Mouse (Mus musculus) kidney, adult 2 months (tissue): ENCODE measurements around the gene Dzip1l. TPM values are rescaled to one million over a fixed set of nuclear protein-coding genes. Genes with fewer than 3 reads are reported as not detected.
A peak's percentile ranks its signal among the peaks of the same experiment; 100 is the strongest.

Source experiments
- DNase-seq: peaks from one replicate; pipeline ENCODE4 v3.0.0; 2021
- H3K27ac ChIP-seq: fragments of 200-500 bp; 2 replicates; pipeline ENCODE4 v1.5.1; 2012; ENCODE audit warnings: low read depth, low read length, control low read depth, inconsistent platforms; ENCODE audit not compliant: insufficient read depth
- H3K27me3 ChIP-seq: fragments of 200-500 bp; replicated peaks from 2 replicates; pipeline ENCODE4 v1.6.1; 2012; ENCODE audit warnings: mild to moderate bottlenecking, moderate library complexity, low read length, inconsistent platforms; ENCODE audit not compliant: control insufficient read depth, insufficient read depth
- H3K36me3 ChIP-seq: fragments of 200-500 bp; 2 replicates; pipeline ENCODE4 v1.6.1; 2012; ENCODE audit warnings: mild to moderate bottlenecking, moderate library complexity, low read length, inconsistent platforms; ENCODE audit not compliant: control insufficient read depth, insufficient read depth
- H3K4me1 ChIP-seq: fragments of 200-500 bp; 2 replicates; pipeline ENCODE4 v1.6.1; 2011; ENCODE audit warnings: low read length; ENCODE audit not compliant: control insufficient read depth, insufficient read depth
- H3K4me3 ChIP-seq: fragments of 200-500 bp; 2 replicates; pipeline ENCODE4 v1.5.1; 2011; ENCODE audit warnings: mild to moderate bottlenecking, low read depth, low read length, control low read depth; ENCODE audit not compliant: insufficient read depth
- CTCF ChIP-seq: fragments of 200-500 bp; conservative IDR thresholded peaks from 2 replicates; pipeline ENCODE4 v1.5.1; 2011; ENCODE audit warnings: low read depth, mild to moderate bottlenecking, control low read depth, low read length, moderate library complexity, mixed read lengths; ENCODE audit not compliant: insufficient read depth, insufficient read length
- POLR2A ChIP-seq: fragments of 200-500 bp; IDR thresholded peaks from one replicate; pipeline ENCODE4 v1.6.1; 2011; ENCODE audit warnings: low read depth, low read length, control low read depth
- WGBS: fragments of 180-500 bp; shearing (Covaris S2); methylation state at CpG from one replicate; pipeline ENCODE4 v1.1.7; 2018; 5-methylcytosine and 5-hydroxymethylcytosine counted together
- polyA plus RNA-seq: library from polyadenylated mRNA; depleted of rRNA; stranded (reverse); fragments of >200 nt; gene quantifications from 2 replicates; pipeline ENCODE4 v1.2.3, GENCODE M21; 2012

Dzip1l gene
- polyA plus RNA-seq, 1 experiment: 6.8 TPM

DNA sequence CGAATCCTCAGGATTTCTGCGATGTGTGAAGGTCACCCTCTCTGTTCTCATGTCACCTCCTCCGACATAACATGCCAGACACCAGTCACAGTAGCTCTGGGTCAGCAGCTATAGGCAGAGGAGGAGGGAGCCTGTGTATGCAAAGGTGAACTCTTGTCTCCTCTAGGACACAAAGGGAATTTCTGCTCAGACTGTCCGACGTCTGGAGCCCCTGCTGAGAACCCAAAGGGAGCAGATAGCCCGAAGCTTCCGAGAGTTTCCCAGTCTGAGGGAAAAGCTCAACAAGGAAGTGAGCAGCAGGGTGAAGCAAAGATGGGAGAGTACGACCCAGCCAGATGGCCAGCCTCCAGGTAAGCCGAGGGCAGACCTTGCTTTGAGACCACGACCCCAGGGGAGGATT, 31.5 kb downstream of the Dzip1l start:
- WGBS: 71% methylated on average over 10 of the region's 10 CpGs
- no peak for DNase-seq
- H3K4me3 ChIP-seq: no peak overlapping the region
- H3K27me3 ChIP-seq: no peaks in the 10 kb centered on the region
- no peak for TF ChIP-seq CTCF
- TF ChIP-seq POLR2A: no peak
- H3K27ac ChIP-seq: no peak overlapping the region
- H3K4me1 ChIP-seq: peaks cover 5% of the 10 kb centered on the region; the same call in 1 of the 2 replicates
- H3K36me3 ChIP-seq: no peaks in the 10 kb centered on the region; the same call in 1 of the 2 replicates

GRCm38 (mm10) chr9:99661606-99662166, 32.4 kb downstream of the Dzip1l start:
- no peaks in the 10 kb centered on the region; the same call in 1 of the 2 replicates for H3K36me3 ChIP-seq
- no peak overlapping the region for H3K27ac ChIP-seq
- no peaks in the 10 kb centered on the region for H3K27me3 ChIP-seq
- TF ChIP-seq CTCF: no peak; the same call in 1 of the 2 replicates
- TF ChIP-seq POLR2A: no peak
- peaks cover 5% of the 10 kb centered on the region; the same call in 1 of the 2 replicates for H3K4me1 ChIP-seq
- H3K4me3 ChIP-seq: no peak overlapping the region
- peak; percentile 68 for DNase-seq
- 26% methylated on average over 16 of the region's 16 CpGs for WGBS

DNA sequence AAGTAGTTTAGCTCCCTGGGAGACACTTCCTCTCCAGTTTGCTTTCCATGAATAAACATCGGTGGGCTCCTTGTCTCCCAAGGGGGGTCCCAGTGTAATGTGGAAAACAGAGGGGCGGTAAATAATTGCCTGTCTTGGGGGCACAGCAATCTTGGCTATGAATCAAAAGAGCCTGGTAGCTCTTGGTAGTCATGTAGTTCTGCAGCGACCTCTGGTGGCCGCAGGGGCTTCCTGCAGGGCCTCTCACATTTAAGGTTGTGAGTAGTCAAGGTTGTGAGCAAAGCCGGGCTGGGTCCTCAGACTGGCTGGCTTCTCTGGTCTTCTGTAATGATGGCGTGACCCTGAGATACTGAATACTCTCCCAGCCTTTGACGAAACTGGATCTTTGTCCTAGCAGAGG, 33.1 kb downstream of the Dzip1l start:
- peaks cover 5% of the 10 kb centered on the region; the same call in 1 of the 2 replicates for H3K4me1 ChIP-seq
- WGBS: 17% methylated on average over 7 of the region's 7 CpGs
- no peak overlapping the region for H3K27ac ChIP-seq
- no peaks in the 10 kb centered on the region; the same call in 1 of the 2 replicates for H3K36me3 ChIP-seq
- TF ChIP-seq POLR2A: no peak
- TF ChIP-seq CTCF: peak; percentile 80
- no peaks in the 10 kb centered on the region for H3K27me3 ChIP-seq
- no peak overlapping the region for H3K4me3 ChIP-seq
- DNase-seq: peak; percentile 76

- no peak for DNase-seq
- peaks cover 5% of the 10 kb centered on the region; the same call in 1 of the 2 replicates for H3K4me1 ChIP-seq
- TF ChIP-seq POLR2A (no peak), CTCF (no peak)
- no peak overlapping the region for H3K27ac ChIP-seq
- H3K27me3 ChIP-seq: no peaks in the 10 kb centered on the region
- H3K4me3 ChIP-seq: no peak overlapping the region
- peaks cover 1% of the 10 kb centered on the region for H3K36me3 ChIP-seq
- WGBS: 89% methylated on average over 10 of the region's 10 CpGs
Observed at GRCm38 (mm10) chr9:99662887-99663286, 33.6 kb downstream of the Dzip1l start.

DNA sequence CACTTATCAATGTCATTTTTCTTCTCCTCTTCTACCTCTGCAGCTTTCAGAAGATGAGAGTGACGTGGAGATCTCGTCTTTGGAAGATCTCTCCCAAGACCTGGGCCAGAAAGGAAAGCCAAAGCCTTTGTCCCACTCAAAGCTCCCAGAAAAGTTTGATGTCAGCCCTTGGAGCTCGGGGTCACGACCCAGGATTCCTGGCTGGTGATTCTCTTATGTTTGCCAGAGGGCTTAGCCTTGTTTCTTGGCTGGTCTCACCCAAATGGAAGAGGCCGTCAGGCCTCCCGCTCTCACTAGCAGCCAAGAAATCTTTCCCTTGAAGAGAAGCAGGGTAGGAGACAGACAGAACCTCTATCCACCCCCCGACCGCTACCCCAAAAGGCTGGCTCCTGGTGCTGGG, 38.3 kb downstream of the Dzip1l start:
- Histone ChIP-seq H3K27ac (no peak overlapping the region), H3K4me3 (no peak overlapping the region), H3K4me1 (no peaks in the 10 kb centered on the region), H3K36me3 (peaks cover 1% of the 10 kb centered on the region), H3K27me3 (no peaks in the 10 kb centered on the region)
- TF ChIP-seq CTCF (no peak), POLR2A (no peak)
- 77% methylated on average over 8 of the region's 8 CpGs for WGBS
- peak; percentile 37 for DNase-seq

- WGBS: 29% methylated on average over 2 of the region's 2 CpGs
- H3K4me1 ChIP-seq: no peaks in the 10 kb centered on the region
Observed at GRCm38 (mm10) chr9:99671603-99672002, 42.3 kb downstream of the Dzip1l start.

DNA sequence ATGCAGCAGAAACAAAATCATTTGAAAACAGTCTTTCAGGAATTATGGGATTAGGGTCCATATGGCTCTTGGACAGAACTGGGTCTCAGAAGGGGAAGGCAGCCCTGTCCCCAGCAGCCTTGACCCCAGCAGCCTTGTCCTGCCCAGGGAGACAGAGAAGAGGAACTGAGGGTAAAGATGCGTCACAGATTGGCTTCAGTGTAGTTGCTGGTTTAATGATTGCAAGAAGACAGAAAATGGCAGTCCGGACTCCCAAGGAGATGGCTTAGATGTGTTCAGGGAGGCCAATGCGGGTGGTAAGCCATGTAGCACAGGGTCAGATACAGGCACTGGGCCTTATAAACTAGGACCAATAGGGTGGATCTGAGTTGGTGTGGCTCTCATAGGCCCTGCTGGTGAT, 46.4 kb downstream of the Dzip1l start:
- H3K27me3 ChIP-seq: no peaks in the 10 kb centered on the region
- peak; percentile 51 for DNase-seq
- no peak overlapping the region for H3K4me3 ChIP-seq
- TF ChIP-seq POLR2A (no peak), CTCF (no peak)
- no peak overlapping the region for H3K27ac ChIP-seq
- 68% methylated on average over 3 of the region's 3 CpGs for WGBS
- H3K36me3 ChIP-seq: no peaks in the 10 kb centered on the region
- no peaks in the 10 kb centered on the region for H3K4me1 ChIP-seq

More at GRCm38 (mm10) chr9:99671603-99672002, 42.3 kb downstream of the Dzip1l start:
- peak; percentile 14 for DNase-seq
- Histone ChIP-seq H3K27ac (no peak overlapping the region), H3K36me3 (peaks cover 1% of the 10 kb centered on the region; the same call in 1 of the 2 replicates), H3K27me3 (no peaks in the 10 kb centered on the region), H3K4me3 (no peak overlapping the region)
- TF ChIP-seq CTCF (peak; percentile 57), POLR2A (no peak)
